Mouse (Mus musculus) megakaryocyte-erythroid progenitor cell, adult 5-6 weeks (primary cell): ENCODE results near the gene Fut2. TPM values are rescaled to one million over a fixed set of nuclear protein-coding genes. Genes with fewer than 3 reads are reported as not detected.

Experiments
- ATAC-seq: replicated peaks from 2 replicates; pipeline ENCODE4 v1.8.0; 2016; ENCODE audit warnings: mild to moderate bottlenecking, inconsistent platforms; ENCODE audit not compliant: severe bottlenecking, poor library complexity, low FRiP score, low TSS enrichment
- total RNA-seq, 2 experiments: library from RNA; stranded (forward) in 1 of 2; stranded (reverse) in 1 of 2; fragments of 200-1000, 215-1000 nt in 1 of 2; fragments of >200 nt in 1 of 2; fragmentation: Nextera tagmentation in 1 of 2; gene quantifications; 2 replicates each; pipeline ENCODE4 v1.2.3; 2014 to 2017

The Fut2 gene
- total RNA-seq, 2 experiments from 2014 or later = not detected

DNA sequence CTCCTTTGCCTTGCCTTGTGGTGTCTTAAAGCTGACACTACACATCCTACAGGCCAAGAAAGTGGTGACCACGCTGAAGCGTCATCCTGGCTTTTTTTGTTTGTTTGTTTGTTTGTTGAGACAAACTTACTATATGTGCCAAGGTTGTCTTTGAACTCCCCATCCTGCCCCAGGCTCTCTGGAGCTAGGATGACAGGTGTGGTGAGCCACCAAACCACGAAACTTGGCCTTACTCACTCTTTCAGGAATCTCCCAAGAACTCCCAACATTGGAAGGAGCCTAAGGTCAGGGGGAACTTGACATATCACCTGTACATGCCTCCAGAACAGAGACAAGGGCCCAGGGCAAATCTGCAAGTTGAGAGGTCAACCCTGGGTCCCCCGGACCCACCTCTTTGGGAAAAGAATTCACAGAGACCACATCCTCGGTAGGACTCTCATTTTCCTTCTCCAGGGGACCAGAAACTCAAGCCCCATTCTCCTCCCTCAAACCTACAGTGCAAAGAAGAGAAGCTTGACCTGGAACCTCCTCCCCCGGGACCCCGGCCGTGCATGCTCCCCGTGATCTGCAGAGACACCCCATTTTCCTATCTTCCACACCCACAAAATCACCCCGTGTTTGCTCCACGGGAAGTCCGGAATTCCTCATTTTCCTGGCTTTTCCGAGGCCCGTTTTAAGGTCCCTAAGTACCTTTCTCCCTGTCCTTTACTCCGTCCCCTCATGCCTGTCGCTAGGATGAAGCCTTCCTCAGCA lies 23.5 kb downstream of the Fut2 start:
- ATAC-seq = no peak

DNA sequence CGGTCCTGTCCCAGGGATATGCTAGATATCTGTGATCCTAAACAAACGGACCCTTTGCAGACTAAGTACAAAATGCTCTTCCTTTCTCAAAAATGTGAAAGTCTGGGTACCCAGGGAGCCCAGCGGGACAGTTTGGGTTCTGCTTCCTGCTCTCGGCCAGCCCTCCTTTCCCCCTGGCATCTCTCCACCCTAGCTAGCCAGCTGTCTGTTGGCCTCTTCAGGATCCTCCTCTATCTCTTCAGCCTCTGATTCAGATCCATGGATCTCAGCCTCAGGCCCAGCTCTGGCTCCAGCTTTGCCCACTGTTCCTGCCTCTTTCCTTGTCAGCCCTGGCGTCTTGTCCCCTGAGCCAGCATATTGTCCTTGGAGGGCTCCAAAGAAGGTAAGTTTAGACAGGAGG lies 24.1 kb downstream of the Fut2 start:
- no peak for ATAC-seq

DNA sequence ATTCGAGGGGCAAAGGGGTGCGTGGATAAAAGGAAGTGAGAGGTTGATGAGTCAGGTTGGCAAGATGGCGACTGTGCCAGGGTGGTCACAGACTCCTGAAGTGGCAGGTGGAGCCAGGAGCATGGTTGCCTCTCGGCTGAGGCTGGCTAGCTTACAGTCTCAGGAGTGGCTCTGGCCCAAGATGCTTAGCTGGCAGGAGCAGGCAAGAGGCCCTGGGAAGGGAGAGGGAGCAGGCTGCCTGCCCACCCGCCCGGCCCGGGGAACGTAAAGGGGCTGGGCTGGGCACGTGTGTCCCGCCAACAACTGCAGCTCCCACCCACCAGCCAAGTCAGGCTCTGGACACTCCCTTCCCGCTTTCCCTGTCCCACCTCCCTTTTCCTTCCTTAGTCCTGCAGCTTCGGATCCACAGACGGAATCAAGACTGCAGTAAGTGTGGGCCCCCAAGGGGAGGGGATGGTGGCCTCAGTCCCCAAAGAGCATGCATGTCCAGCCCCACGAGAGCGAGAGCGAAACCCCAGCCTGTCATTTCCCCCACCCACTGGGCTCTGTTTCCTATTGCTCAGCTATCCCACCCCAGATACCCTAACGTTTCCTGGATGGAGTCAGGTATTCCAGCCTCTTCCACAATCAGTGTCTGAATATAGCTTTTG lies 24.7 kb downstream of the Fut2 start:
- no peak for ATAC-seq

DNA sequence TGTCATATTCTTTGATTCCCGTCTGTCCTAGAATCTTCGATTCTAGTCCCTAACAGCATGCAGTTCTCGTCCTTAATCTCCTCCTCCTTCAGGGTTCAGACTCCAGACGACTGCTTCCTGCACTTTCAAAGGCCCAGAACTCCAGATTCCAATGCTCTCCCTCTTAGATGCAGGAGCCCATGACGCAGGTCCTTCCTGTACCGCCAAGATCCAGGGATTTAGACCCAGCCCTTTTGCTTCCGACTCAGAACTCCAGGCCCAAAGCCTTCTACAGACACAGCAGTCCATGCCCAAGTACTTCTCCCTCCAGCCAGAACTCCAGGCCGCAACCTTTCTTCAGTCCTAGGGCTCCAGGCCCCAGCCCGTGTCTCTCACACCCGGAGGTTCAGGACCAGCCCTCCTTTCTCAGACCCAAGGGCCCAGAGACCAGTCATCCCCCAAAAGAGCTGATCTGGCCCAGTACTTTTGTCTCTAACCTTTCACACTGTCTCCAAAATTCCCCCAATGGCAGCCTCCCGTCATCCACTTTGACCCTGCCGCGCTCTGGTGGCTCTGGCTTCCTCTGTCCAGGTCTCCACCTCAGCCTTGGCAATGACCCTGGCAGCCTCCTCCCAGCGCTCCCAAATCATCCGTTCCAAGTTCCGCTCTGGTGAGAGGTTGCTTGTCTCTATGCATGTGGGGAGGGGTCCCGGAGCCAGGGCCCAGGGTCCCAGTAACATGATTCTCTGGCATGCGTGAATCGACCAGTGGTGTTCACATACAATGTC lies 25.8 kb downstream of the Fut2 start:
- ATAC-seq = no peak

DNA sequence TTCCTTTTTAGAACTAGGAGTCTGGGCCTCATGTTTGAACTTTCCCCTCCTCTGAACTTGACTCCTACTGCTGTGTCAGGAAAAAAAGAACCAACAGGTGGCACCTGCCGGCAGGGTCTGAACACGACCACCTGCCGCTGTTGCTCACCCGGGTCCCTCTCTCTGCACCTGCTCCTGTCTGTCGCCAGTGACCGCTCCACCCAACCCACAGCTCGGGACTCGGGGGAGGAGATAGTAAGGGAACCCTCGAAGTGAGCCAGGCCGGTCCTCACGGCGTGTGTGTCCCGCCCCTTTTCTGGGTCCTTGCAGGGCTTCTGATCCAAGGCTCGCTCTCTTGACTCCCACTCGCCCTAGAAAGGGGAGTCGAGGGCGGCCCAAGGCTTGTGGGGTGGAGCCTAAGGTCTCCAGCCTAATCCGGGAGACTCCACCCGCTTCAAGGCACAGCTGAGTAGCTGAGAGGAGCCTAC lies 26.6 kb downstream of the Fut2 start, which contains the start of gene Mamstr:
TSS of gene Mamstr (plus strand) at position 417 of the 467 bp plus-strand sequence.
- ATAC-seq = no peak

DNA sequence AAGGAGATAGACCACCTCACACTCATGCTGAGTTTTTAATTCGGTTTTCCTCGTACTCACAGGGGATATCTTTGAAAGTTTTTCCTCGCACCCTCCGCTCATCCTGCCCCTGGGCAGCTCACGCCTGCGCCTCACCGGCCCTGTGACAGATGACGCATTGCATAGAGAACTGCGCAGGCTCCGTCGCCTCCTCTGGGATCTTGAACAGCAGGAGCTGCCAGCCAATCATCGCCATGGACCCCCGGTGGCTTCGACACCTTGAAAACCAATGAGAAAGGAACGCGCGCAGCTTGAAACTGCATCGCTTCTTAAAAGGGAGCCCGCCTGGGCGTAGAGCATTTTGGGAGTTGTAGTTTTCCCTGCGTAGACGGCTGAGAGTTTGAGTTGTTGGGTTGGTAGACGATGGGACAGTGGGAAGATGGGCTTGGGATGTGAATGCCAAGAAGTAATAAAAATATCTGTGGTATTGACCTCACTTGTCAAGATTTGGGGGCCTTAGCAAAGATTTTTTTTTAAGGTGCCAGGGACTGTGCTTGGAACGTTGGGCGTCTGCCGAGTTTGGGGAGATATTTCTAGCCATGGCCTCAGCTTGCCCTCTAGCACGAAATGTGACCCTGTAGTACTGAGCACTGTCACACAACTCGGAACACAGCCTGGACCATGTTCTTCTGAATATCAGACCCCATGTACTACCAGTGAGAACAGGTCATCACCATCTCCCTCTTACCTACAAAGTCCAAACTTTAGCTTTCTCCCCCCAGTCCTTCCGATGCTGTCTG lies 27.4 kb downstream of the Fut2 start:
- no peak for ATAC-seq

DNA sequence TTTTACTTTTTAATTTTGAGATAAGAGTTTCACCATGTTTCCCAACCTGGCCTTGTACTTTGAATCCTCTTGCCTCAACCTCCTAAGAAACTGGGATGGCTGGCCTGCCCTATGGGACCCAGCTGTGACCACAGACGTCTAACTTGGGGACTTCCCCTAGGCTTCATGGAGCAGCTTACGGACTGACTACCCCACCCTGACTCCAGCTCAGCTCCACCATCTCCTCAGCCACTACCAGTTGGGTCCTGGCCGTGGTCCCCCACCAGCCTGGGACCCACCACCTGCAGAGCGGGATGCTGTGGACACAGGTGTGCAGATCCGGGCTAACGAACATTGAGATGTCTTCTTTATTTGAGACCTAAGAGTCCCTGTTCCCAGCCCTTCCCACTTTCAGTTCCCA lies 28.5 kb downstream of the Fut2 start:
- ATAC-seq = no peak

DNA sequence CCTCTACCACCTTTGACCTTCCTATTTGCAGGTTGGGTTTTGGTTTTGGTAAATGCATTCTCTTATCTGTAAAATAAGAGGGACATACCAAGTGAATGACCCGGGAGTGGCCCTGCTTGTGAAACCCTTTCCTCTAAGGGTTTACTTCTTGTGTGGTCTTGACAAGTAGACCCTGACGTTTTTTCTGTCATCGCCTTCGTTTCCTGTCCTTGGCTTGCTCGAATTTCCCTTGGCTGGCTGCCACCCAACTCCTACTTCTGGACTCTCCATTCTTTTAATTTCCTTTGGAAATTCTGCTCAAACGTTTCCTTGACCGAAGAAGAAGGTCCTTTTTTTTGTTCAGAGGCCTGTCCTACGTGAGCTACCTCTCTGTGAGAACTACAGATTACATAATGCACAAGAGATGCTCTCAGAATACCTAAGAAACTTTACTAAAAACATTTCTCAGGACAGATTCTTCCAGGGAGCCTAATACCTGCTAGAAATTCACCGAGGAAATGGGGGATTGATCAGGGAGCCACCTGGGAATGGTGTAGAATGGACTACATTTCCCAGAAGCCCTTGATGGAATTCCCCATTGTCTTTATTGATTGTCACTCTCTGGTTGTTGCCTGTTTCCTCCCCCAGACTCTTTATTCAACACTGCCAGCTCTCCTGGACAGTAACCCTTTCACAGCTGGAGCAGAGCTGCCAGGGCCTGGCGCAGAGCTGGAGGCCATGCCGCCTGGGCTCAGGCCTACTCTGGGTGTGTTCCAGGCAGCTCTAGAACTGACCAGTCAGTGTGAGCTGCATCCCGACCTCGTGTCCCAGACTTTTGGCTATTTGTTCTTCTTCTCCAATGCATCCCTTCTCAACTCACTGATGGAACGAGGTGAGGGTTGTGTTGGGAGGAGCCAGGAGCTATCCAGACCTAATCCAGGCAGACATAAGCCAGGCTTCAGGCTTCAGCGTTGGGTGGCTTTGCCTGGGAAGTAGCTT lies 30.2 kb downstream of the Fut2 start:
- ATAC-seq = no peak

DNA sequence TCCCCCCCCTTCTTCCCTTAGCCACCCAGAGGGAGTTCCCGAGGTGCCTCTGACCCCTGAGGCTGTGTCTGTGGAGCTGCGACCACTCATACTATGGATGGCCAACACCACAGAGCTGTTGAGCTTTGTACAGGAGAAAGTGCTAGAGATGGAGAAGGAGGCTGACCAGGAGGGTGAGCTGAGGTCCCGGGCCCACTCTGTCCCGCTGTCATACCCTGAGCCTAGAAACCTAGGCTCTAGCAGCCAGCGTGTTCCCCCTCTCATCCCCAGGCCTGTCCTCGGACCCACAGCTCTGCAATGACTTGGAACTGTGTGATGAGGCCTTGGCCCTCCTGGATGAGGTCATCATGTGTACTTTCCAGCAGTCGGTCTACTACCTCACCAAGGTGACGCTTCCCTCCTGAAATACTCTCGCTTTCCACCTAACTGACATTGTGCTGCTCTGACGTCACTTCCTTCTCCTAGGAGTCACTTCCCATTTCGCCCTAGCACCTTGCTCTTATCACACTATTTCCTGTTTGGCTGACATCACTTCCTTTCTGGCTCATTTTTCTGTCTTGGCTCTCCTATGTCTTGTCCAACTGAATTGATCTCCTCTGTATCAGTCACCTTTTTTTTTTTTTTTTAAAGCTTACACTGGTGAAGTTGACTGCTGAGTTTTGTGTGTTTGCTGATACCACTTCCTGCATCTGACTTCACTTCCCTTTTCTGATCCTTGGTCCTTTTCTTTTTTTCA lies 31.1 kb downstream of the Fut2 start:
- ATAC-seq = no peak

DNA sequence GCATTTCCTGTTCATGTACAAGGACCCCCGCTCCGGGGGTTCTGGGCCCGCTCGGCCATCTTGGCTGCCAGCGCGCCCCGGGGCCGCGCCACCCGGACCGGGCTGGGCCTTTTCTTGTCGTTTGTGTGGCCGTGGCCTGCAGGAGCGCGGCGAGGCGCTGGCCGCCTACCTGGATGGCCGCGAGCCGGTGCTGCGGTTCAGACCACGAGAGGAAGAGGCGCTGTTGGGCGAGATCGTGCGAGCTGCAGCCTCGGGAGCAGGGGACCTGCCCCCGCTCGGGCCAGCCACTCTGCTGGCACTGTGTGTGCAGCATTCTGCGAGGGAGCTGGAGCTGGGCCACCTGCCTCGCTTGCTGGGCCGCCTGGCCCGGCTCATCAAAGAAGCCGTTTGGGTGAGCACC lies 33.7 kb downstream of the Fut2 start:
- no peak for ATAC-seq

DNA sequence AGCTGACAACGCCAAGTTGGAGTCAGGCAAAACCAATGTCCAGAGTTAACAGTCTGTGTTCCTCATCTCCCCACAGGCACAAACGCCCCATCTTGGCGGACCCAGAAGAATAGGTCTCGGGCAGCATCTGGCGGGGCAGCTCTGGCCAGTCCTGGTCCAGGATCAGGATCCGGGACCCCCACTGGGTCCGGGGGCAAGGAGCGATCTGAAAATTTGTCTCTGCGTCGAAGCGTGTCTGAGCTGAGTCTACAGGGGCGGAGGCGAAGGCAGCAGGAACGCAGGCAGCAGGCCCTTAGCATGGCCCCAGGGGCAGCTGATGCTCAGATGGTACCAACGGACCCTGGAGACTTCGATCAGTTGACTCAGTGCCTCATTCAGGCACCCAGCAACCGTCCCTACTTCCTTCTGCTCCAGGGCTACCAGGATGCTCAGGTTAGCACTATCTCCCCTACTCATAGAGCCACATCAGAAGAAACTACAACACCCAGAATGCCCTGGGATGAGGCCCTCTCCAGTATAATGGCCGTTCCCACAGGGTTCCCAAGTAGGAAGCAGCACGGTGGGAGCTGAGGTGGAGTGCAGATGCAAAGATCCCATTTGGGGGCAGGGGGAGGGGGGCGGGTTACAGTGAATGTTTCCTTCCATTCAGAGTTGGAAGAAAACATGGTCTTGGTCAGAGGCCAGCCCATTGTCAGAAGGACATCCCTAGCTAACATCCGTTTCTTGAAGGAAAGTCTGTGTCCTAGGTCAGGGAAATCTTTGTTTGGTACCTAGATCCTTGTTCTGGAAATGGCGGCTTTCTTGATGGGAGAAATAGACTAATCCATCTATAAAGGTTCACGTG lies 35.9 kb downstream of the Fut2 start:
- ATAC-seq = no peak

DNA sequence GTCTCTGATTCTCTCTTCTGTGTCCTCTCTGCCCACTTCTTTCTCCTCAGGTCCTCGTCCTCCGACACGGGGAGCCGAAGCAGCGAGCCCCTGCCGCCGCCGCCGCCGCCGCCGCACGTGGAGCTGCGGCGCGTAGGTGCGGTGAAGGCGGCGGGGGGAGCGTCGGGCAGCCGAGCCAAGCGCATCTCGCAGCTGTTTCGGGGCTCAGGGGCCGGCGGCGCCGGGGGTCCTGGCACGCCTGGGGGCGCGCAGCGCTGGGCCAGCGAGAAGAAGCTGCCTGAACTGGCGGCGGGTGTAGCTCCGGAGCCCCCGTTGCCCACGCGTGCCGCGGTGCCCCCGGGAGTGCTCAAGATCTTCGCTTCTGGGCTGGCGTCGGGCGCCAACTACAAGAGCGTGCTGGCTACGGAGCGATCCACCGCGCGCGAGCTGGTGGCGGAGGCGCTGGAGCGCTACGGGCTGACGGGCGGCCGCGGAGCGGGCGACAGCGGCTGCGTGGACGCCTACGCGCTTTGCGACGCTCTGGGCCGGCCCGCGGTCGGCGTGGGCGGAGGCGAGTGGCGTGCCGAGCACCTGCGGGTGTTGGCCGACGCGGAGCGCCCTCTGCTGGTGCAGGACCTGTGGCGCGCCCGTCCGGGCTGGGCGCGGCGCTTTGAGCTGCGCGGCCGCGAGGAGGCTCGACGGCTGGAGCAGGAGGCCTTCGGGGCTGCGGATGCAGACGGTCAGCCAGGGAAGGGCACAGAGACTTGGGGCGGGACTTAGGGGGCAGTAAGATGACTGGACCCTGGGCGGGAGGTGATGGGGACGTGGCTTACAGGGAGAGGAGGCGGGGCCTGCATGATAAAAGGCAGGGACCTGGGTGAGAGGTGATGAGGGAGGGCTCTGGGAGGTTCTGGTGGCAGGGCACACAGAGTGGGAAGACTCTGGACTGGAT lies 37.6 kb downstream of the Fut2 start:
- peak; percentile 69 for ATAC-seq

DNA sequence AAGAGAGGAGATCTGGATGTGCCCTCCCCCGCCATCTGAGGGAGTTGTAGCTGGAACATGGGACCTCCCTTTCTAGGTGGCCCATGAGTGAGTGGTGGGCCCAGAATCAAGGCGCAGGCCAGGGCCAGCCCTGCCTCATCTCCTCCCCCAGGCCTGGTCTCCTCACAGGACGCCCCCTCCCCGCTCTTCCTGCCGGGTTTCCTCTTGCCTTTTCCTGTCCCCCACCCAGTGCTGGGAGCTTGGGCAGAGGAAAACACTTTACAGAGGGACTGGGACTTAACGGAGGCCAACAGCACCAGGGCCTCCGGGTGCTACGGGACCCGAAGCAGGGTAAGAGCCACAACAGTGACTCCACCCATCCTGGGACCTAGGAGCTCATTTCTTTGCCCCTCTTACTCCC lies 38.9 kb downstream of the Fut2 start, which contains the start of gene Rasip1:
TSS of gene Rasip1 (plus strand) at position 228 of the 400 bp plus-strand sequence.
- ATAC-seq = no peak

DNA sequence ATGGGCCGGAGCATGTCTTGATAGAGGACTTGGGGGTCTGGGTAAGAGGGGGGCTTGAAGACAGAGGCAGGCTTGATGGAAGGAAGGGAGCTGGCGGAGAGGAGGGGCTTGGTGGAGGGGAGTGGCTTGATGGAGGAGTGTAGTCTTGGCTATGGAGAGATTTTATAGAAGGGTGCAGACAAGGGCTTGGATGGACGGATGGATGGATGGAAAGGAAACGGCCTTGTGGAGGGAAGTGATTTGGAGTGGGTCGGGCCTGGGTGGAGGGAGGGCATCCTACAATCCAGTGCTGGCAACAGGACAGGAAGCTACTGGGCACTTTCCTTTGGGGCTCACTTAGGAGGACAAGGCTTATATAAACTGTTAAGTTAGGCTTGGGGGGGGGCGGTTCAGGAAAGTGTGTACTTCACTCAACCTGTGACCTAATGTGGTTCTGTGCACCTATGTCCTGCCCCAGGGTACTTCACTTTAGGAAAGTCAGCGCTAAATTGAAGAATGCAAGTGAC lies 39.6 kb downstream of the Fut2 start:
- no peak for ATAC-seq

DNA sequence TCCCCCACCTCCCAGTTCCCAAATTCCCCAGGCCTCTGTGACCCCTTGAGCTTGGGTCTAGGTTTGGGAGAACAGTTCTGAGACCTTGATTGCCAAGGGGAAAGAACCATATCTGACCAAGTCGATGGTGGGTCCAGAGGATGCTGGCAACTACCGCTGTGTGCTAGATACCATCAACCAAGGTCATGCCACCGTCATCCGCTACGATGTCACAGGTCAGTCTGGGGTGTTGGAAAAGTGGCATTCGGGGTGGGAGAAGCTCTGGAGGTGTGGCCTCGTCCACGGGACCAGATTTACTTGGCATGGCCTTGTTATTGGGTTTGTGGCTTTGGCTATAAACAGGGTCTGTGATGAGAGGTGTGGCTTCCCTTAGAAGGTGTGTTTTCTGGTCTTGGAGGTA lies 40.7 kb downstream of the Fut2 start:
- no peak for ATAC-seq

DNA sequence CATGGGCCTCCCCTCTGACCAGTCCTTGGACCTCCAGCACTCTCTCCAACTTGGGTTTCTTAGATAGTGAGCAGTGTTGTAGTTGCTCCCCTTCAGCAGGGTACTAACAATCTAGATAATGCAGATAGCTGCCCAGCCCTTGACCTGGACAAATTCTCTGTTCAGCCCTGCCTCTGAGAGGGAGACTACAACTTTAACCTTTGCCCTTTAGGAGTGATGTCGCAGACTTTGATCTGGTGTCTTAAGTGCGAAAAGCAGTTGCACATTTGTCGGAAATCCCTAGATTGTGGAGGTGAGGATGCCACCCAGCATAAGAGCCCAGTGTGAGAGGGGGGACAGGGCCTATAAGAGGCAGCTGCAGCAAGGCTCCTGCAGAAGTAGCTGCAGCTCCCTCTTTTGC lies 41.5 kb downstream of the Fut2 start:
- no peak for ATAC-seq
